In genomic region chr11:23306764-23307565, GRCm38 (mm10) we compare ENCODE assay signal across 8 mouse cellular contexts. TPM values are rescaled to one million over a fixed set of nuclear protein-coding genes. Genes with fewer than 3 reads are reported as not detected.
DNase-seq lines count a peak whose midpoint lies in the region; ATAC-seq and TF ChIP-seq lines count a peak whose summit lies in the region.

Gene Usp34, plus strand, starts transcription at chr11:23306895.

- peak within 1 kb of the TSS; percentile 94 for H3K4me3 ChIP-seq in ES-Bruce4 (ENCODE audit: low read depth, low read length)
- H3K4me3 ChIP-seq in forebrain, embryonic 14.5 days (ENCODE audit: low read depth, low read length), result peak within 1 kb of the TSS; percentile 94
- H3K4me3 ChIP-seq in lung, embryonic 14.5 days (ENCODE audit: low read depth, low read length), result peak within 1 kb of the TSS; percentile 95
- H3K4me3 ChIP-seq in olfactory bulb, adult 2 months (ENCODE audit: insufficient read depth, low read depth, low read length), result peak within 1 kb of the TSS; percentile 100
- peak within 1 kb of the TSS; percentile 83 for H3K4me3 ChIP-seq in thymus, adult 2 months (ENCODE audit: control insufficient read depth, insufficient read depth, low read length)

- TF ChIP-seq CTCF in ES-Bruce4 (IDR thresholded peaks at IDR 0.05; ENCODE audit: low read depth, low read length), result no peak
- TF ChIP-seq CTCF in lung, embryonic 14.5 days (IDR thresholded peaks at IDR 0.05; ENCODE audit: low read depth), result no peak
- no peak for TF ChIP-seq CTCF in olfactory bulb, adult 2 months (IDR thresholded peaks at IDR 0.05; ENCODE audit: insufficient read depth, low read depth, low read length)
- no peak for TF ChIP-seq CTCF in thymus, adult 2 months (IDR thresholded peaks at IDR 0.05; ENCODE audit: borderline replicate concordance, control insufficient read depth, extremely low read depth, insufficient read depth, low read length, poor library complexity)

- peak; percentile 56 for ATAC-seq in forebrain, embryonic 14.5 days
- peak; percentile 56 for ATAC-seq in lung, embryonic 14.5 days (ENCODE audit: insufficient read depth)

- H3K4me2 ChIP-seq in forebrain, embryonic 14.5 days (ENCODE audit: low read length), result peak within 1 kb of the TSS; percentile 58
- peak within 1 kb of the TSS; percentile 66 for H3K4me2 ChIP-seq in lung, embryonic 14.5 days

- TF ChIP-seq EP300 in ES-Bruce4 (IDR thresholded peaks at IDR 0.05; ENCODE audit: insufficient read depth, low read depth, low read length), result no peak

- intact Hi-C loops in heart, postnatal 10 days (cut with DNase I), result no loop called here

- TF ChIP-seq POLR2A in ES-Bruce4 (IDR thresholded peaks at IDR 0.05; ENCODE audit: insufficient read depth, low read length), result no peak
- no peak for TF ChIP-seq POLR2A in olfactory bulb, adult 2 months (IDR thresholded peaks at IDR 0.05; ENCODE audit: insufficient read depth, low read depth, low read length)
- TF ChIP-seq POLR2A in thymus, adult 2 months (IDR thresholded peaks at IDR 0.05; ENCODE audit: control insufficient read depth, extremely low read depth, insufficient read depth, low read length, poor library complexity), result no peak

- WGBS in forebrain, embryonic 14.5 days, result under 1% methylated on average over 44 of the region's 80 CpGs
- WGBS in lung, embryonic 14.5 days, result under 1% methylated on average over 50 of the region's 80 CpGs
- 1% methylated on average over 59 of the region's 80 CpGs for whole genome bisulfite sequencing in olfactory bulb, adult 2 months
- under 1% methylated on average over 69 of the region's 80 CpGs for WGBS in thymus, adult 2 months

- H3K9me3 ChIP-seq in ES-Bruce4 (replicated peaks; ENCODE audit: control insufficient read depth, insufficient read depth, low read length, poor library complexity, severe bottlenecking), result no peaks in the 10 kb centered on the region
- H3K9me3 ChIP-seq in forebrain, embryonic 14.5 days (replicated peaks; ENCODE audit: control insufficient read depth, low read length), result no peaks in the 10 kb centered on the region
- H3K9me3 ChIP-seq in lung, embryonic 14.5 days (ENCODE audit: low read depth, low read length), result no peaks in the 10 kb centered on the region

- peak; percentile 31 for DNase-seq in c-Kit-positive CD71-negative TER-119-negative erythroid progenitor cells, embryonic 14.5 days (ENCODE audit: low read depth)
- DNase-seq in forebrain, embryonic 14.5 days (ENCODE audit: low spot score), result peak; percentile 60
- peak; percentile 73 to 75 for DNase-seq in heart, postnatal 10 days
- peak; percentile 48 for DNase-seq in layer of hippocampus, adult 11-12 months (ENCODE audit: low spot score)
- DNase-seq in lung, embryonic 14.5 days, result peak; percentile 60
- peak; percentile 64 for DNase-seq in thymus, adult 2 months

- H3K27me3 ChIP-seq in ES-Bruce4 (ENCODE audit: control insufficient read depth, insufficient read depth, low read length, poor library complexity, severe bottlenecking), result no peaks in the 10 kb centered on the region
- H3K27me3 ChIP-seq in forebrain, embryonic 14.5 days (replicated peaks; ENCODE audit: control insufficient read depth, insufficient read depth, low read length), result no peaks in the 10 kb centered on the region
- H3K27me3 ChIP-seq in lung, embryonic 14.5 days (ENCODE audit: insufficient read depth, low read length), result no peaks in the 10 kb centered on the region
- H3K27me3 ChIP-seq in thymus, adult 2 months (ENCODE audit: control insufficient read depth, insufficient read depth, low read length), result no peaks in the 10 kb centered on the region

- H3K9ac ChIP-seq in ES-Bruce4 (ENCODE audit: low read depth, poor library complexity, severe bottlenecking), result peak within 1 kb of the TSS; percentile 95
- peak within 1 kb of the TSS; percentile 93 for H3K9ac ChIP-seq in forebrain, embryonic 14.5 days (ENCODE audit: low read length)
- peak within 1 kb of the TSS; percentile 96 for H3K9ac ChIP-seq in lung, embryonic 14.5 days

- H3K4me1 ChIP-seq in ES-Bruce4 (ENCODE audit: control insufficient read depth, insufficient read depth, low read length), result no peaks in the 10 kb centered on the region
- H3K4me1 ChIP-seq in forebrain, embryonic 14.5 days (ENCODE audit: control insufficient read depth, insufficient read depth, low read length), result peaks cover 9% of the 10 kb centered on the region; the same call in 1 of the 2 replicates
- peaks cover 3% of the 10 kb centered on the region; the same call in 1 of the 2 replicates for H3K4me1 ChIP-seq in lung, embryonic 14.5 days (ENCODE audit: insufficient read depth)
- peaks cover 2% of the 10 kb centered on the region; the same call in 1 of the 2 replicates for H3K4me1 ChIP-seq in olfactory bulb, adult 2 months (ENCODE audit: control insufficient read depth, insufficient read depth, low read length)
- peaks cover 5% of the 10 kb centered on the region; the same call in 1 of the 2 replicates for H3K4me1 ChIP-seq in thymus, adult 2 months (replicated peaks; ENCODE audit: control insufficient read depth, insufficient read depth, low read length)

- H3K27ac ChIP-seq in ES-Bruce4 (ENCODE audit: insufficient read depth, low read length), result peak within 1 kb of the TSS; percentile 73
- peak within 1 kb of the TSS; percentile 98 for H3K27ac ChIP-seq in forebrain, embryonic 14.5 days (ENCODE audit: low read depth, low read length)
- H3K27ac ChIP-seq in lung, embryonic 14.5 days (ENCODE audit: low read depth), result peak within 1 kb of the TSS; percentile 99
- H3K27ac ChIP-seq in olfactory bulb, adult 2 months (ENCODE audit: insufficient read depth, low read depth, low read length), result peak within 1 kb of the TSS; percentile 76
- H3K27ac ChIP-seq in thymus, adult 2 months (ENCODE audit: control insufficient read depth, insufficient read depth, low read length), result peak within 1 kb of the TSS; percentile 82

- peaks cover 2% of the 10 kb centered on the region; the same call in 1 of the 2 replicates for H3K36me3 ChIP-seq in ES-Bruce4 (ENCODE audit: control insufficient read depth, insufficient read depth, low read length, poor library complexity, severe bottlenecking)
- H3K36me3 ChIP-seq in forebrain, embryonic 14.5 days (ENCODE audit: control insufficient read depth, insufficient read depth, low read length), result no peaks in the 10 kb centered on the region
- H3K36me3 ChIP-seq in lung, embryonic 14.5 days (ENCODE audit: insufficient read depth), result peaks cover 8% of the 10 kb centered on the region; the same call in 1 of the 2 replicates
- H3K36me3 ChIP-seq in thymus, adult 2 months (ENCODE audit: control insufficient read depth, insufficient read depth, low read length), result no peaks in the 10 kb centered on the region

RNA-seq across cellular contexts. Expression of gene Usp34, which starts in this region (rescaled TPM):
- polyA plus RNA-seq in ES-Bruce4 (2011; ENCODE audit: insufficient read depth, insufficient read length, low read depth, missing spikeins), result 107 and 110 TPM in 2 replicates
- polyA plus RNA-seq in forebrain, embryonic 14.5 days (2014; fragmentation: Nextera tagmentation; extraction: Ambion mirVana), result 39.2 and 44.0 TPM in 2 replicates
- total RNA-seq in heart, postnatal 10 days (2021), result 10 to 100 TPM; 49.6 to 54.3 TPM
- 37.2 and 40.7 TPM in 2 replicates for polyA plus RNA-seq in lung, embryonic 14.5 days (2014; fragmentation: Nextera tagmentation; extraction: Ambion mirVana)
- polyA plus RNA-seq in olfactory bulb, adult 2 months (2012; ENCODE audit: insufficient read depth, insufficient read length, low replicate concordance, missing spikeins), result 82.9 TPM in 1 of 2 replicates, not detected in the other
- 17.5 and 20.7 TPM in 2 replicates for polyA plus RNA-seq in thymus, adult 2 months (2012; rRNA removed)

Comparison
In these comparisons a context has a peak if more than half of its experiments do, and no peak if none do; other contexts are left out.
1. Peak in every context shown above with its lines: DNase-seq, ATAC-seq, H3K4me3 ChIP-seq and H3K27ac ChIP-seq.